Mouse (Mus musculus): ENCODE measurements around the gene Gm21083. TPM values are rescaled to one million over a fixed set of nuclear protein-coding genes. Genes with fewer than 3 reads are reported as not detected.
"Not testable (repeated sequence)": the region's sequence is repeated elsewhere in the genome, so short reads cannot be mapped to it uniquely, and the experiment has no call there.

Gene Gm21083
- not detected for total RNA-seq (2021)
- long read RNA-seq, experiment 1, result 0 reads
- long read RNA-seq, experiment 2, result 0 reads

GRCm38 (mm10) chr5:15577033-15577432 is at the start of gene Gm21083:
Gene Gm21083, plus strand, starts transcription at chr5:15577333.
- DNase-seq (ENCODE audit: extremely low spot score in 1 of 2, low spot score in 2 of 2); H3K27ac ChIP-seq; intact Hi-C loops (cut with DNase I); H3K4me3 ChIP-seq: not testable (repeated sequence)

- DNase-seq (ENCODE audit: extremely low spot score in 1 of 2, low spot score in 2 of 2); H3K4me3 ChIP-seq; intact Hi-C loops (cut with DNase I); H3K27ac ChIP-seq: not testable (repeated sequence)
These were observed 48.0 kb upstream of the Gm21083 start, which contains the start of gene Gm21190 for GRCm38 (mm10) chr5:15529122-15529521. Gene Gm21190, minus strand, starts transcription at chr5:15529222.

GRCm38 (mm10) chr5:15548642-15549041 is 28.5 kb upstream of the Gm21083 start:
- H3K27ac ChIP-seq; H3K4me3 ChIP-seq; intact Hi-C loops (cut with DNase I); DNase-seq (ENCODE audit: extremely low spot score in 1 of 2, low spot score in 2 of 2): not testable (repeated sequence)

- intact Hi-C loops (cut with DNase I); H3K27ac ChIP-seq: not testable (repeated sequence)
These were observed 28.0 kb upstream of the Gm21083 start for GRCm38 (mm10) chr5:15549134-15549533.

GRCm38 (mm10) chr5:15549606-15550005 is 27.5 kb upstream of the Gm21083 start:
- DNase-seq (ENCODE audit: extremely low spot score in 1 of 2, low spot score in 2 of 2); H3K4me3 ChIP-seq; intact Hi-C loops (cut with DNase I); H3K27ac ChIP-seq: not testable (repeated sequence)
- peak; percentile 28 for TF ChIP-seq CTCF (IDR thresholded peaks at IDR 0.05)

More at GRCm38 (mm10) chr5:15549134-15549533, 28.0 kb upstream of the Gm21083 start:
- H3K4me3 ChIP-seq; DNase-seq (ENCODE audit: extremely low spot score in 1 of 2, low spot score in 2 of 2): not testable (repeated sequence)

GRCm38 (mm10) chr5:15558654-15559053 is 18.5 kb upstream of the Gm21083 start:
- H3K4me3 ChIP-seq; H3K27ac ChIP-seq; intact Hi-C loops (cut with DNase I); DNase-seq (ENCODE audit: extremely low spot score in 1 of 2, low spot score in 2 of 2): not testable (repeated sequence)

GRCm38 (mm10) chr5:15561425-15562264 is 15.5 kb upstream of the Gm21083 start:
- H3K4me3 ChIP-seq; H3K27ac ChIP-seq; DNase-seq (ENCODE audit: extremely low spot score in 1 of 2, low spot score in 2 of 2); intact Hi-C loops (cut with DNase I): not testable (repeated sequence)

- H3K27ac ChIP-seq; H3K4me3 ChIP-seq; DNase-seq (ENCODE audit: extremely low spot score in 1 of 2, low spot score in 2 of 2); intact Hi-C loops (cut with DNase I): not testable (repeated sequence)
These were observed 3.4 kb upstream of the Gm21083 start for GRCm38 (mm10) chr5:15573735-15574134.

GRCm38 (mm10) chr5:15586351-15586750 is 9.2 kb downstream of the Gm21083 start:
- H3K27ac ChIP-seq; intact Hi-C loops (cut with DNase I); H3K4me3 ChIP-seq: not testable (repeated sequence)
- peak; percentile 11 to 22 for DNase-seq (ENCODE audit: extremely low spot score in 1 of 2, low spot score in 2 of 2)
- peak; percentile 40 for TF ChIP-seq CTCF (IDR thresholded peaks at IDR 0.05)

GRCm38 (mm10) chr5:15588291-15588690 is 11.2 kb downstream of the Gm21083 start:
- H3K4me3 ChIP-seq; DNase-seq (ENCODE audit: extremely low spot score in 1 of 2, low spot score in 2 of 2); intact Hi-C loops (cut with DNase I); H3K27ac ChIP-seq: not testable (repeated sequence)
- peak; percentile 56 for TF ChIP-seq CTCF (IDR thresholded peaks at IDR 0.05)

- intact Hi-C loops (cut with DNase I); H3K27ac ChIP-seq; DNase-seq (ENCODE audit: extremely low spot score in 1 of 2, low spot score in 2 of 2); H3K4me3 ChIP-seq: not testable (repeated sequence)
These were observed 13.5 kb downstream of the Gm21083 start for GRCm38 (mm10) chr5:15590635-15591034.

- DNase-seq (ENCODE audit: extremely low spot score in 1 of 2, low spot score in 2 of 2); intact Hi-C loops (cut with DNase I): not testable (repeated sequence)
These were observed 14.4 kb downstream of the Gm21083 start for GRCm38 (mm10) chr5:15591577-15591976.

GRCm38 (mm10) chr5:15598831-15599230 is 21.7 kb downstream of the Gm21083 start:
- H3K27ac ChIP-seq; intact Hi-C loops (cut with DNase I); DNase-seq (ENCODE audit: extremely low spot score in 1 of 2, low spot score in 2 of 2); H3K4me3 ChIP-seq: not testable (repeated sequence)

More at GRCm38 (mm10) chr5:15591577-15591976, 14.4 kb downstream of the Gm21083 start:
- not testable (repeated sequence) for H3K27ac ChIP-seq, H3K4me3 ChIP-seq

Measured in left cerebral cortex, adult 2 months (tissue).